Mouse (Mus musculus): ENCODE data around the gene Trap1a. TPM values are rescaled to one million over a fixed set of nuclear protein-coding genes. Genes with fewer than 3 reads are reported as not detected.
"Not testable (repeated sequence)": the region's sequence is repeated elsewhere in the genome, so short reads cannot be mapped to it uniquely, and the experiment has no call there.

Gene Trap1a
- total RNA-seq (2021) = not detected
- long read RNA-seq, experiment 1 = 0 reads
- long read RNA-seq, experiment 2 = 0 reads

GRCm38 (mm10) chrX:139333263-139333994 lies at the start of gene Trap1a:
Gene Trap1a (plus strand): TSS chrX:139333683.
- DNase-seq (ENCODE audit: low spot score) = no peak

GRCm38 (mm10) chrX:139293114-139293513 lies 40.4 kb upstream of the Trap1a start:
- no peak for DNase-seq (ENCODE audit: low spot score)

GRCm38 (mm10) chrX:139295325-139295724 lies 38.2 kb upstream of the Trap1a start:
- DNase-seq (ENCODE audit: low spot score) = no peak

- DNase-seq (ENCODE audit: low spot score) = not testable (repeated sequence)
Observed at GRCm38 (mm10) chrX:139317356-139317755, 16.1 kb upstream of the Trap1a start.

GRCm38 (mm10) chrX:139332583-139332982 lies 900 bp upstream of the Trap1a start:
- no peak for DNase-seq (ENCODE audit: low spot score)

- DNase-seq (ENCODE audit: low spot score) = no peak
Observed at GRCm38 (mm10) chrX:139334504-139335418, 1.3 kb downstream of the Trap1a start.

GRCm38 (mm10) chrX:139335419-139336074 lies 2.1 kb downstream of the Trap1a start:
- no peak for DNase-seq (ENCODE audit: low spot score)

- no peak for DNase-seq (ENCODE audit: low spot score)
Observed at GRCm38 (mm10) chrX:139339553-139339952, 6.1 kb downstream of the Trap1a start.

- DNase-seq (ENCODE audit: low spot score) = no peak
Observed at GRCm38 (mm10) chrX:139341185-139341584, 7.7 kb downstream of the Trap1a start.

- no peak for DNase-seq (ENCODE audit: low spot score)
Observed at GRCm38 (mm10) chrX:139352192-139352772, 18.8 kb downstream of the Trap1a start.

- DNase-seq (ENCODE audit: low spot score) = no peak
Observed at GRCm38 (mm10) chrX:139357639-139358260, 24.3 kb downstream of the Trap1a start.

GRCm38 (mm10) chrX:139358361-139358760 lies 24.9 kb downstream of the Trap1a start:
- no peak for DNase-seq (ENCODE audit: low spot score)

GRCm38 (mm10) chrX:139366837-139367528 lies 33.5 kb downstream of the Trap1a start:
- DNase-seq (ENCODE audit: low spot score) = no peak

GRCm38 (mm10) chrX:139367529-139367908 lies 34.0 kb downstream of the Trap1a start:
- no peak for DNase-seq (ENCODE audit: low spot score)

- DNase-seq (ENCODE audit: low spot score) = no peak
Observed at GRCm38 (mm10) chrX:139369122-139369521, 35.6 kb downstream of the Trap1a start.

GRCm38 (mm10) chrX:139372665-139373064 lies 39.2 kb downstream of the Trap1a start:
- no peak for DNase-seq (ENCODE audit: low spot score)
